Mouse (Mus musculus) heart, embryonic 11.5 days (tissue): Measurements from ENCODE around the gene Olfr322. TPM values are rescaled to one million over a fixed set of nuclear protein-coding genes. Genes with fewer than 3 reads are reported as not detected.

Experiments used
- ATAC-seq: fragments of 200-750 bp; cut with Nextera tagmentation; replicated peaks from 2 replicates; pipeline ENCODE4 v1.8.0; 2017; ENCODE audit warnings: moderate library complexity; ENCODE audit not compliant: insufficient number of reproducible peaks, low FRiP score, low TSS enrichment
- H3K27ac ChIP-seq: fragments of 300-500 bp; sonication (generic); 2 replicates; pipeline ENCODE4 v1.5.1; 2014; ENCODE audit warnings: mild to moderate bottlenecking, low read depth, low read length
- H3K27me3 ChIP-seq: fragments of 300-500 bp; sonication (generic); 2 replicates; pipeline ENCODE4 v1.6.1; 2014; ENCODE audit warnings: mild to moderate bottlenecking, low read length, mixed read lengths; ENCODE audit not compliant: control insufficient read depth, insufficient read depth
- H3K36me3 ChIP-seq: fragments of 300-500 bp; sonication (generic); 2 replicates; pipeline ENCODE4 v1.6.1; 2014; ENCODE audit warnings: mild to moderate bottlenecking, low read length, moderate library complexity, mixed read lengths; ENCODE audit not compliant: control insufficient read depth, insufficient read depth
- H3K4me1 ChIP-seq: fragments of 300-500 bp; sonication (generic); 2 replicates; pipeline ENCODE4 v1.6.1; 2014; ENCODE audit warnings: low read length; ENCODE audit not compliant: control insufficient read depth, insufficient read depth
- H3K4me2 ChIP-seq: fragments of 300-500 bp; sonication (generic); 2 replicates; pipeline ENCODE4 v1.6.1; 2014; ENCODE audit warnings: mild to moderate bottlenecking, moderate library complexity
- H3K4me3 ChIP-seq: fragments of 300-500 bp; sonication (generic); 2 replicates; pipeline ENCODE4 v1.5.1; 2014; ENCODE audit warnings: low read depth, low read length
- H3K9ac ChIP-seq: fragments of 300-500 bp; sonication (generic); 2 replicates; pipeline ENCODE4 v1.6.1; 2014; ENCODE audit warnings: mild to moderate bottlenecking, low read depth, low read length, moderate library complexity
- H3K9me3 ChIP-seq: fragments of 300-500 bp; sonication (generic); replicated peaks from 2 replicates; pipeline ENCODE4 v1.6.1; 2016; ENCODE audit warnings: low read length; ENCODE audit not compliant: control insufficient read depth
- WGBS: fragments of 180-500 bp; shearing (Covaris S2); extraction: QIAGEN DNeasy Blood & Tissue Kit; methylation state at CpG from one replicate; pipeline ENCODE4 v1.1.7; 2014; ENCODE audit not compliant: insufficient replicate concordance; 5-methylcytosine and 5-hydroxymethylcytosine counted together
- polyA plus RNA-seq: library from polyadenylated mRNA; unstranded; fragments of >200 nt; fragmentation: Nextera tagmentation; extraction: Ambion mirVana; gene quantifications from 2 replicates; pipeline ENCODE4 v1.2.1, GENCODE M21; 2014

Olfr322 gene
- polyA plus RNA-seq, 1 experiment from 2014 or later = not detected

GRCm38 (mm10) chr11:58636376-58636977 lies 22.1 kb upstream of the Olfr322 start:
- Histone ChIP-seq H3K4me1 (peaks cover 6% of the 10 kb centered on the region; the same call in 1 of the 2 replicates), H3K9ac (no peak overlapping the region), H3K4me2 (no peak overlapping the region), H3K36me3 (no peaks in the 10 kb centered on the region), H3K27ac (no peak overlapping the region), H3K9me3 (no peaks in the 10 kb centered on the region), H3K27me3 (peaks cover 30% of the 10 kb centered on the region), H3K4me3 (no peak overlapping the region)
- ATAC-seq = no peak
- WGBS = 21% methylated on average over 3 of the region's 4 CpGs

- 69% methylated on average over 7 of the region's 7 CpGs for WGBS
- peaks cover 37% of the 10 kb centered on the region for H3K27me3 ChIP-seq
- H3K36me3 ChIP-seq = no peaks in the 10 kb centered on the region
These were observed 20.3 kb upstream of the Olfr322 start for GRCm38 (mm10) chr11:58638176-58638701.

GRCm38 (mm10) chr11:58640272-58640867 lies 18.2 kb upstream of the Olfr322 start, which contains the start of gene Trim58:
TSS of gene Trim58 (plus strand) at chr11:58640465.
- no peaks in the 10 kb centered on the region for H3K36me3 ChIP-seq
- peak within 1 kb of the TSS; percentile 69 for H3K9ac ChIP-seq
- H3K4me1 ChIP-seq = peaks cover 6% of the 10 kb centered on the region; the same call in 1 of the 2 replicates
- peak; percentile 63; the same call in 1 of the 2 replicates for ATAC-seq
- H3K4me3 ChIP-seq = peak within 1 kb of the TSS; percentile 41
- peak within 1 kb of the TSS; percentile 75 for H3K27ac ChIP-seq
- H3K27me3 ChIP-seq = peaks cover 37% of the 10 kb centered on the region
- peak within 1 kb of the TSS; percentile 74 for H3K4me2 ChIP-seq
- H3K9me3 ChIP-seq = no peaks in the 10 kb centered on the region
- 1% methylated on average over 34 of the region's 34 CpGs for WGBS

More at GRCm38 (mm10) chr11:58638176-58638701, 20.3 kb upstream of the Olfr322 start:
- Histone ChIP-seq H3K9ac (no peak overlapping the region), H3K4me3 (no peak overlapping the region), H3K4me1 (peaks cover 6% of the 10 kb centered on the region; the same call in 1 of the 2 replicates), H3K9me3 (no peaks in the 10 kb centered on the region), H3K4me2 (no peak overlapping the region), H3K27ac (no peak overlapping the region)
- ATAC-seq = no peak

GRCm38 (mm10) chr11:58641057-58641456 lies 17.5 kb upstream of the Olfr322 start:
- H3K4me1 ChIP-seq = peaks cover 6% of the 10 kb centered on the region; the same call in 1 of the 2 replicates
- H3K4me3 ChIP-seq = peak overlapping the region; percentile 41
- H3K4me2 ChIP-seq = peak overlapping the region; percentile 74
- peak overlapping the region; percentile 69; the same call in 1 of the 2 replicates for H3K9ac ChIP-seq
- peak; percentile 77; the same call in 1 of the 2 replicates for ATAC-seq
- H3K27ac ChIP-seq = peak overlapping the region; percentile 75
- peaks cover 37% of the 10 kb centered on the region for H3K27me3 ChIP-seq
- H3K9me3 ChIP-seq = no peaks in the 10 kb centered on the region
- 25% methylated on average over 14 of the region's 14 CpGs for WGBS
- no peaks in the 10 kb centered on the region for H3K36me3 ChIP-seq

GRCm38 (mm10) chr11:58641638-58642358 lies 16.8 kb upstream of the Olfr322 start:
- H3K27me3 ChIP-seq = peaks cover 37% of the 10 kb centered on the region
- H3K4me3 ChIP-seq = peak overlapping the region; percentile 16; the same call in 1 of the 2 replicates
- H3K36me3 ChIP-seq = no peaks in the 10 kb centered on the region
- peaks cover 6% of the 10 kb centered on the region; the same call in 1 of the 2 replicates for H3K4me1 ChIP-seq
- 73% methylated on average over 13 of the region's 13 CpGs for WGBS
- no peaks in the 10 kb centered on the region for H3K9me3 ChIP-seq
- H3K9ac ChIP-seq = 0 out of 2 replicates have a peak overlapping the region, but pooled peaks have one; percentile 39
- peak overlapping the region; percentile 43 for H3K4me2 ChIP-seq
- ATAC-seq = peak; percentile 87
- H3K27ac ChIP-seq = peak overlapping the region; percentile 92

GRCm38 (mm10) chr11:58643350-58643749 lies 15.2 kb upstream of the Olfr322 start:
- H3K27me3 ChIP-seq = peaks cover 29% of the 10 kb centered on the region
- 31% methylated on average over 6 of the region's 6 CpGs for WGBS
- no peak overlapping the region for H3K9ac ChIP-seq
- H3K4me2 ChIP-seq = peak overlapping the region; percentile 10
- H3K4me3 ChIP-seq = no peak overlapping the region
- H3K27ac ChIP-seq = 0 out of 2 replicates have a peak overlapping the region, but pooled peaks have one; percentile 46
- no peak for ATAC-seq
- H3K9me3 ChIP-seq = no peaks in the 10 kb centered on the region
- H3K4me1 ChIP-seq = peaks cover 6% of the 10 kb centered on the region; the same call in 1 of the 2 replicates
- H3K36me3 ChIP-seq = no peaks in the 10 kb centered on the region

- no peak overlapping the region for H3K9ac ChIP-seq
- no peaks in the 10 kb centered on the region for H3K9me3 ChIP-seq
- no peak overlapping the region for H3K4me3 ChIP-seq
- H3K27ac ChIP-seq = no peak overlapping the region
- 89% methylated on average over 3 of the region's 3 CpGs for WGBS
- no peak for ATAC-seq
- no peak overlapping the region for H3K4me2 ChIP-seq
- H3K27me3 ChIP-seq = no peaks in the 10 kb centered on the region
- H3K36me3 ChIP-seq = no peaks in the 10 kb centered on the region
- no peaks in the 10 kb centered on the region for H3K4me1 ChIP-seq
These were observed 3.4 kb upstream of the Olfr322 start for GRCm38 (mm10) chr11:58655151-58655550.

- Histone ChIP-seq H3K4me3 (no peak overlapping the region), H3K4me2 (no peak overlapping the region), H3K9ac (no peak overlapping the region), H3K9me3 (no peaks in the 10 kb centered on the region), H3K36me3 (no peaks in the 10 kb centered on the region), H3K4me1 (no peaks in the 10 kb centered on the region), H3K27ac (no peak overlapping the region), H3K27me3 (no peaks in the 10 kb centered on the region)
- no peak for ATAC-seq
These were observed 10.7 kb downstream of the Olfr322 start for GRCm38 (mm10) chr11:58669252-58669651.
